Mouse (Mus musculus) neural tube, embryonic 14.5 days (tissue): Measurements from ENCODE around the gene Rhot2. TPM values are rescaled to one million over a fixed set of nuclear protein-coding genes. Genes with fewer than 3 reads are reported as not detected.
A peak's percentile ranks its signal among the peaks of the same experiment; 100 is the strongest.

Experiments
- ATAC-seq: fragments of 200-750 bp; cut with Nextera tagmentation; 2 replicates; pipeline ENCODE4 v1.8.0; 2017; ENCODE audit warnings: low read depth, mild to moderate bottlenecking, moderate TSS enrichment, moderate library complexity
- H3K27ac ChIP-seq: fragments of 300-500 bp; sonication (generic); 2 replicates; pipeline ENCODE4 v1.5.1; 2014; ENCODE audit warnings: low read depth, mild to moderate bottlenecking, control low read depth, low read length, moderate library complexity, mixed read lengths
- H3K27me3 ChIP-seq: fragments of 300-500 bp; sonication (generic); 2 replicates; pipeline ENCODE4 v1.6.1; 2014; ENCODE audit warnings: low read length; ENCODE audit not compliant: control insufficient read depth, insufficient read depth
- H3K36me3 ChIP-seq: fragments of 300-500 bp; sonication (generic); 2 replicates; pipeline ENCODE4 v1.6.1; 2014; ENCODE audit warnings: low read length, mixed read lengths; ENCODE audit not compliant: control insufficient read depth, insufficient read depth
- H3K4me1 ChIP-seq: fragments of 300-500 bp; sonication (generic); 2 replicates; pipeline ENCODE4 v1.6.1; 2014; ENCODE audit warnings: low read length; ENCODE audit not compliant: control insufficient read depth, insufficient read depth
- H3K4me2 ChIP-seq: fragments of 300-500 bp; sonication (generic); 2 replicates; pipeline ENCODE4 v1.6.1; 2014; ENCODE audit warnings: mild to moderate bottlenecking, low read depth, low read length, control low read depth
- H3K4me3 ChIP-seq: fragments of 300-500 bp; sonication (generic); 2 replicates; pipeline ENCODE4 v1.5.1; 2014; ENCODE audit warnings: low read depth, low read length, control low read depth, mixed read lengths
- H3K9ac ChIP-seq: fragments of 300-500 bp; sonication (generic); replicated peaks from 2 replicates; pipeline ENCODE4 v1.6.1; 2014; ENCODE audit warnings: low read depth, mild to moderate bottlenecking, control low read depth, low read length, mixed read lengths
- H3K9me3 ChIP-seq: fragments of 300-500 bp; sonication (generic); 2 replicates; pipeline ENCODE4 v1.6.1; 2016; ENCODE audit warnings: low read length; ENCODE audit not compliant: control insufficient read depth
- WGBS: fragments of 180-500 bp; shearing (Covaris S2); extraction: QIAGEN DNeasy Blood & Tissue Kit; methylation state at CpG from one replicate; pipeline ENCODE4 v1.1.7; 2014; 5-methylcytosine and 5-hydroxymethylcytosine counted together
- polyA plus RNA-seq: library from polyadenylated mRNA; unstranded; fragments of >200 nt; fragmentation: Nextera tagmentation; extraction: Ambion mirVana; gene quantifications from 2 replicates; pipeline ENCODE4 v1.2.1, GENCODE M21; 2014

Rhot2 gene
- polyA plus RNA-seq, result 6.6 and 10.4 TPM in 2 replicates

GRCm38 (mm10) chr17:25844396-25844901 lies at the start of gene Rhot2:
TSS of gene Rhot2 (minus strand) at chr17:25844851.
- H3K4me1 ChIP-seq, result peaks cover 12% of the 10 kb centered on the region; the same call in 1 of the 2 replicates
- peak within 1 kb of the TSS; percentile 81 for H3K4me3 ChIP-seq
- peaks cover 32% of the 10 kb centered on the region for H3K36me3 ChIP-seq
- no peaks in the 10 kb centered on the region for H3K27me3 ChIP-seq
- H3K9me3 ChIP-seq, result no peaks in the 10 kb centered on the region
- ATAC-seq, result peak; percentile 95
- H3K4me2 ChIP-seq, result peak within 1 kb of the TSS; percentile 93
- H3K27ac ChIP-seq, result peak within 1 kb of the TSS; percentile 64
- H3K9ac ChIP-seq, result peak within 1 kb of the TSS; percentile 67
- under 1% methylated on average over 21 of the region's 21 CpGs for WGBS

DNA sequence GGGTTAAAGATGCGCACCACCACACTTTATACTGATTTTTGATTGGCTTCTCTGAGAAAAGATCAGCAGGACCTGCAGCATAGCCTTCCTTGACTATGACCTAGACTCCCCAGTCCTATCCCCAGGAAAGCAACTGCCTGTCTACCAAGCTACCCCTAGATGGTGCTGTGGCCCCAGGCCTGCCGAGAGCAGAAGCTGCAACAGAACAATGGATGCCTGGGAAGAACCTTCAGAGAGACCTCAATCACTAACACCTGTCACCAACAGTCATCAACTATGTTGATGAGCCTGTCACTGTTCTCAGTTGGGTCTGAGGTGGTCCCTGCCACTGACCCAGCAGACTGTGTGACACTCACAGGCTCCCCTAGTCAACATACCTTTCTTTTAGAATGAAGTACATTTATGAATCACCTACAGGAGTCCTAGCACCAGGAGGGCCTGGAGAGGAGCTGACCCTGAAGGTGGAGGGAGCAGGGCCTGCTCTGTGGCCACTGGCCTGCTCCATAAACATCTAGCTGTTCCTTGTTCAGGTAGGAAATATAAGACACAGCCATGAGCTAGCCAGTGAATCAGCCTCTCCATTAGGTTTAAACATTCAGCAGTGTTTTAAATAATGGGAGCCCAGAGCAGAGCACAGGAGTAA lies 49.4 kb upstream of the Rhot2 start:
- 30% methylated on average over 2 of the region's 2 CpGs for WGBS
- Histone ChIP-seq H3K4me2 (no peak overlapping the region), H3K36me3 (peaks cover 3% of the 10 kb centered on the region; the same call in 1 of the 2 replicates), H3K4me3 (no peak overlapping the region), H3K27ac (peak overlapping the region; percentile 30; the same call in 1 of the 2 replicates), H3K4me1 (no peaks in the 10 kb centered on the region), H3K9me3 (no peaks in the 10 kb centered on the region), H3K27me3 (no peaks in the 10 kb centered on the region), H3K9ac (no peak overlapping the region)
- peak; percentile 87 for ATAC-seq

DNA sequence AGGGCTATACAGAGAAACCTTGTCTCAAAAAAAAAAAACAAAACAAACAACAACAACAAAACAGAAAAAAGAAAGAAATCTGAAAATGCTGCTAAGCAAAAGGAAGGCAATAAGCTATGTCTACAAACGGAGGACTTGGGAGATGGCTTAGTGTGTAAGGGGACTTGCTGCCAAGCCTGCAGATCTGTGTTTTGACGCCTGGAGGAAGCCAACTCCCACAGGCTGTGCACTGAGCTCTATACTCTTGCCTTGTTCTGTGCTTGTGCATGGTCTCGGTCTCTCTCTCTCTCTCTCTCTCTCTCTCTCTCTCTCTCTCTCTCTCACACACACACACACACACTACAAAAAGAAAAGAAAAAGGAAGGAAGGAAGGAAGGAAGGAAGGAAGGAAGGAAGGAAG lies 44.2 kb upstream of the Rhot2 start:
- no peaks in the 10 kb centered on the region for H3K27me3 ChIP-seq
- no peak for ATAC-seq
- H3K9me3 ChIP-seq, result no peaks in the 10 kb centered on the region
- peaks cover 20% of the 10 kb centered on the region; the same call in 1 of the 2 replicates for H3K36me3 ChIP-seq
- no peak overlapping the region for H3K4me3 ChIP-seq
- H3K4me2 ChIP-seq, result no peak overlapping the region
- H3K9ac ChIP-seq, result no peak overlapping the region
- no peak overlapping the region for H3K27ac ChIP-seq
- H3K4me1 ChIP-seq, result no peaks in the 10 kb centered on the region
- WGBS, result 95% methylated on average over 3 of the region's 3 CpGs

DNA sequence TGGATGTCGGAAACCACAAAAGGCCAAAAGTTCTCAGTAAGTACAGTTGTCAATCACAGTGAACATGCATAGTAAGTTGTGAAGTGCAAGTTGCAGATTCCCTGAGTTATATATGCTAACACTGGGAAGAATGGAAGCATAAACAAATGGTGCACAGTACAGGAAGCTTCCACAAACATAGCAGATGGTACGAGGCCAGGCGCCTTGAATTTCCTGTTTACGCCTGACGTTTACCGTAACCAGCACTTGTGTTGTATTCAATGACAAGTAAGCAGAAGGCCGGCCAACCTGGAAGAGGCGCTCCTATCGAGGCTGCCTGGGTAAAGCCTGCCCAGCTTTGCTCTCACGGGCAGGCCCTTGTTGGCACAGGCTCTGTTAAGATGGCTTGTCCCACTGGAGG lies 42.8 kb upstream of the Rhot2 start:
- ATAC-seq, result no peak
- WGBS, result 91% methylated on average over 10 of the region's 10 CpGs
- no peak overlapping the region for H3K9ac ChIP-seq

DNA sequence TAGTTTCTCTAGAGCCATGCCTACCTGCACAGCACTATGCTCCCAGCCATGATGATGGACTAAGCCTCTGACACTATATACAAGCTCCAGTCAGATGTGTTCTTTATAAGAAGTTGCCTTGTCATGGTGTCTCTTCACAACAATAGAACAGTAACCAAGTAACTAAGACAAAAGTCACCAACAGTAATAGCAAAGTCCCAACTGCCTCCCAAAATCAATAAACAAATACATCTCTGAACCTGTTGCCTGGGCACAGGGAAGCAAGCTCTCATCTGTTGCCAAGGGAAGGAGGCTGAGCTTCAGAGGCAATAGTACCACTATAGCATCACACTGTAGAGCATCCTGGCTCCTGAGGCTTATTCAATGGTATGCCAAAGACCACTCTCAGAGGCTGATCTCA lies 42.2 kb upstream of the Rhot2 start:
- H3K27me3 ChIP-seq, result no peaks in the 10 kb centered on the region
- H3K4me3 ChIP-seq, result no peak overlapping the region
- no peaks in the 10 kb centered on the region for H3K9me3 ChIP-seq
- no peak overlapping the region for H3K27ac ChIP-seq
- H3K4me1 ChIP-seq, result no peaks in the 10 kb centered on the region
- no peak overlapping the region for H3K4me2 ChIP-seq
- no peak for ATAC-seq
- H3K9ac ChIP-seq, result no peak overlapping the region
- peaks cover 25% of the 10 kb centered on the region; the same call in 1 of the 2 replicates for H3K36me3 ChIP-seq

More for the DNA sequence above, 42.8 kb upstream of the Rhot2 start:
- H3K27me3 ChIP-seq, result no peaks in the 10 kb centered on the region
- H3K9me3 ChIP-seq, result no peaks in the 10 kb centered on the region
- H3K27ac ChIP-seq, result no peak overlapping the region
- H3K36me3 ChIP-seq, result peaks cover 25% of the 10 kb centered on the region; the same call in 1 of the 2 replicates
- no peak overlapping the region for H3K4me3 ChIP-seq
- H3K4me1 ChIP-seq, result no peaks in the 10 kb centered on the region
- no peak overlapping the region for H3K4me2 ChIP-seq

DNA sequence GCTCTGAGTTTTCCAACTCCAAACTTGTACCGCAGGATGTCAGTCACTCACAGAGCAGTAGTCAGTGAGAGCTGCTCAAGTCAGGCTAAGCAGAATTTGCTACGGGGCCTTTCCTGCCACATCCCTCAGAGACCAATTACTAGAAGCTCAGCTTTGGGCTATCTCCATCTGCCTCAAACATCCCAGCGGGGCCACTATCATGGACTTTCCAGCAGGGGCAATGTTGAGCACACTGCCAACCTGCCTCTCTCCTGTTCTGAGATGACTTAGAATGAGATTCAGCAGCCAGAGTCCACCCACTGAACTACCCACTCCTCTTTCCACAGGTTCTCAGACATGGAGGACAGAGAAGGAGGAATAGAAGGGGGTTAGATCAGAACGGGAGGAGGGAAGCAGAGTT lies 41.0 kb upstream of the Rhot2 start:
- no peak; the same call in 1 of the 2 replicates for ATAC-seq
- 55% methylated on average over 4 of the region's 4 CpGs for WGBS
- Histone ChIP-seq H3K36me3 (peaks cover 25% of the 10 kb centered on the region; the same call in 1 of the 2 replicates), H3K27me3 (no peaks in the 10 kb centered on the region), H3K4me3 (no peak overlapping the region), H3K4me1 (peaks cover 3% of the 10 kb centered on the region; the same call in 1 of the 2 replicates), H3K9me3 (no peaks in the 10 kb centered on the region), H3K9ac (no peak overlapping the region), H3K4me2 (no peak overlapping the region), H3K27ac (no peak overlapping the region)

DNA sequence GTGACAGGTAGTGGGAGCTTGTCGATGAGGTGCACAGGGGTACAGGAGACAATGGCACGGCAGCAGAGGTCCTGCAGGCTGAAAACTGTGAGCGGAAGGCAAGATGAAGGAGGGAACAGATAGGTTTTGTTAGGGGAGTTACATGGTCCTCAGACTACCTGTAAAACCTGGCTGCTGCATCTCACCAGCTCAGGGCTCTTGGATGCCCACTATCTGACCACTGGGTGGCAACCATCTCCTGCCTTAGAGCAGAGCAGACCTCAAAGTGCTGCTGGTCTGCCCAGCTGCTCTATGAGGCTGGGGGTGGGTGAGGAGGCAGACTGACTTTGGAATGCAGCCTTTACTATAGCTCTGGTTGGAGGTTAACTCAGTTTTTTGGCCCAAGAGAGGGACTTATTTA lies 39.2 kb upstream of the Rhot2 start:
- no peaks in the 10 kb centered on the region for H3K9me3 ChIP-seq
- no peak overlapping the region for H3K9ac ChIP-seq
- no peak overlapping the region for H3K4me2 ChIP-seq
- peaks cover 3% of the 10 kb centered on the region; the same call in 1 of the 2 replicates for H3K4me1 ChIP-seq
- H3K27me3 ChIP-seq, result no peaks in the 10 kb centered on the region
- H3K27ac ChIP-seq, result no peak overlapping the region
- H3K4me3 ChIP-seq, result no peak overlapping the region
- peaks cover 27% of the 10 kb centered on the region; the same call in 1 of the 2 replicates for H3K36me3 ChIP-seq
- ATAC-seq, result no peak
- WGBS, result 95% methylated on average over 3 of the region's 3 CpGs

DNA sequence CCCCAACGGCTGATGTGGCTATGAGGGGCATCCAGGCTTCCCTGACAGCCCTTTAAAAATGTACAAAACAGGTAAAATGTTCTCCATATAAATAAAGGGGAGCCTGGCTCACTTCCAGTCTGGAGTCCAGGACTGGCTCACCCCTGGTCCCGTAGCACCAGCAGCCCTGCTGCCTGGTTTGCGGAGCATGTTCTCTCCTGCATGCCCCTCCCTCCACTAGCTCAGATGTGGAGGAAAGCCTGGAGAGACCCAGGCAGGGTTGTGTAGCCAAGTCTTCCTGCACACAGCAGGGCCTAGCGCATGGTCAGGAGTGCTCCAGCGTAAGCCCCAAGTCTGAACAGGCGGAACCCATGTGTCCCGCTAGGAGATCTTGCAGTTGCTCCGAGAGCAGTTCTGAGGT lies 38.6 kb upstream of the Rhot2 start:
- no peak overlapping the region for H3K4me2 ChIP-seq
- no peak overlapping the region for H3K4me3 ChIP-seq
- no peaks in the 10 kb centered on the region for H3K27me3 ChIP-seq
- WGBS, result 87% methylated on average over 8 of the region's 8 CpGs
- H3K4me1 ChIP-seq, result peaks cover 3% of the 10 kb centered on the region; the same call in 1 of the 2 replicates
- no peak for ATAC-seq
- H3K27ac ChIP-seq, result no peak overlapping the region
- H3K36me3 ChIP-seq, result peaks cover 27% of the 10 kb centered on the region; the same call in 1 of the 2 replicates
- H3K9me3 ChIP-seq, result no peaks in the 10 kb centered on the region
- H3K9ac ChIP-seq, result no peak overlapping the region

DNA sequence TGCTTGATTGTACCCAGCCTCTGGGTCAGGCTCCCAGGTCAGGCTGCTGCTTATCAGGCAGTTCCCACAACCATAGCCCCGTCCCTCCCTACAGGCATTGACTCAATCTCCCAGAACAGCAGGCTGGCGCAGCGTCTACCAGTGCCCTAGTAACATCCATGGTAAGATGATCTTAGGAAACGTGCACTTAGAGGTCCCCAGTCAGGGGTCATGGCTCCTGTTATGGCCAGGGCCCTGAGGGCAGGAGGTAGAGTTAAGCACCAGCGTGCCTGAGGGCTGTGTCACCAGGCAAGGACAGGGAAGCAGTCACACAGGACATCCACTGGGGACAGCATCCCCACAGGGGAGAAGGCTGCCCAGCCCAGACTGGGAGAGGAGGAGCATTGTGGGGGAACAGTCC lies 37.7 kb upstream of the Rhot2 start:
- H3K4me1 ChIP-seq, result peaks cover 3% of the 10 kb centered on the region; the same call in 1 of the 2 replicates
- H3K27me3 ChIP-seq, result no peaks in the 10 kb centered on the region
- H3K9ac ChIP-seq, result no peak overlapping the region
- H3K4me3 ChIP-seq, result no peak overlapping the region
- no peak for ATAC-seq
- no peak overlapping the region for H3K4me2 ChIP-seq
- H3K9me3 ChIP-seq, result no peaks in the 10 kb centered on the region
- no peak overlapping the region for H3K27ac ChIP-seq
- 40% methylated on average over 5 of the region's 5 CpGs for WGBS
- H3K36me3 ChIP-seq, result peaks cover 24% of the 10 kb centered on the region
